Mouse (Mus musculus): ENCODE data around the gene Syt2. TPM values are rescaled to one million over a fixed set of nuclear protein-coding genes. Genes with fewer than 3 reads are reported as not detected.

The Syt2 gene
- total RNA-seq, 2 experiments from 2014 or later, result 22.2 to 23.6 TPM

DNA sequence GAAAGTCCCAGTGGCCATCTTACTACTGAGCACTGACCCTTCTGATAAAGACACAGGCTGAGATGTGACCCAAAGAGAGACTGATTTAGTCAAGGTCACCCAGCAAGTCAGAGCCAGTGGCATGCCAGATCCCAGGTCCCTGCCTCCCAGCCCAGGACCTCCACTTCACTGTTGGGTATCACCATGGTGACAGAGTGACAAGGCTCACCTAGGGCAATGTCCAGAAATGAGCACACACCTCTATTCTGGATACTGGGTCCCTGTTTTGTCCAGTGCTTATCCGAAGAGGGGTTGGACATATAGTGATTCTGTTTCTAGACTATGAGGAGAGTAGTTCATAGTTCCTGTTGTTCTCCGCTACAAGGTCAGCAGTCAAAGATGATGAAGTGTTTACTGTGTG is 56.8 kb downstream of the Syt2 start:
- no peak for DNase-seq (ENCODE audit: extremely low spot score in 1 of 2, low spot score in 1 of 2)

DNA sequence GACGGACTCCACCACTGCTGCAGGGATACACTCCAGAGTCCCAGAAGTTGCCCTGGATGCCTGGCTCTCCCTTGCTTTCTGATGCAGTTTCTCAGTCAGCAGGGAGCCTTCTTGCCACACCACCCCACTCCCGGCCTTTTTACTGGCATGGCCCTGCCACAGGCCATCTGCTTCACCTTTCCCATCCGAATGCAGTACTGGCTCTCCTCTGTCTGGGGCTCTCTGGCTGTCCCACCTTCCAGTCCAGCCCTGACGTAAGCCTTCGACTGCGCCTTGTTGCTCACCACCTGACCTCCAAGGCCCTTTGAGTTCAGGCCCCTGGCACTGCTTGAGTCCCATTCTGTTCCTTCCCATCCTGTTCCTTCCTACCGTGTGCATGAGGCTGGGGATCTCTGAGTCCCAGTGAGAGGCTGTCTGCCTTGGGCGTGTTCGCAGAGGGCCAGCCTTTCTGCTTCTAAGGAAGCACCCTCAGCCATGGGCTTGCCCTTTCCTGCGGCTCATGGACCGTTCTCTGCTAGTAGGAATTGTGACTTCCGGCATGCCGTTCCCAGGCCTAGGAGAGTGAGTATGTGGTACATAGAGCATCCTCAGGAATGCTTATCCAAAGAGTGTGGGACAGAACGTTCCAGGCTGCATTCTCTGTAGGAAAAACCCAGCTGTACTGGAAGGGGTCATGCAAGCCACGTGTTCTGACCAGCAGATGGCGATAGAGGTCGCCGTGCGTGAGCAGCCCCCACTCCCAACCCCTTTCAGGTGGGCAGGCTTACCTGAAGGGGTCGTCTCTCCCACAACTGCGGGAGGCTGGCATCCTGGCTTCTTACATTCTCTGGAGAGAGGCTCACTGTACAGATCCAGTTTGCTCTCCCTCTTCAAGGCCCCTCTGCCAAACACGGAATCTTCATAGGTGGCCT is 58.2 kb downstream of the Syt2 start:
- DNase-seq (ENCODE audit: extremely low spot score in 1 of 2, low spot score in 1 of 2), result peak in 1 of 2 experiments; percentile 61

DNA sequence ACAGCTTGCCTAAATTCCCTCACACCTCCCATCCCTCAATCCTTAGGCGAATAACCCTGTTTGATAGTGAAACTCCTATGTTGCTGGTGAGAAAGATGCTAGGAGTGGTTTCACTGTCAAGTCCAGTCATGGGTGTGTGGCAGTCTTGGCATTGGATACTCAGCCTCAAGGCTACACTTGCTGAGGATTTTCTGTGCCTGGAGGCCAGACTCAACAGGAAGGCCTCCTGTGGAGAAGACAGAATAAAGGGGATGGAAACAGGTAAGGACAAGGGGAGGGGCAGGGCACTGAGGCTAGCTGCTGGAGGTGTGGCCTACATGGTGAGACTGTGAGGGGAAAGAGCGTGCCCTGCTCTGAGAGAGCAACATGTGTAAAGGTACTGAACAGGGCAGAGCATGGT is 60.1 kb downstream of the Syt2 start:
- no peak for DNase-seq (ENCODE audit: extremely low spot score in 1 of 2, low spot score in 1 of 2)

DNA sequence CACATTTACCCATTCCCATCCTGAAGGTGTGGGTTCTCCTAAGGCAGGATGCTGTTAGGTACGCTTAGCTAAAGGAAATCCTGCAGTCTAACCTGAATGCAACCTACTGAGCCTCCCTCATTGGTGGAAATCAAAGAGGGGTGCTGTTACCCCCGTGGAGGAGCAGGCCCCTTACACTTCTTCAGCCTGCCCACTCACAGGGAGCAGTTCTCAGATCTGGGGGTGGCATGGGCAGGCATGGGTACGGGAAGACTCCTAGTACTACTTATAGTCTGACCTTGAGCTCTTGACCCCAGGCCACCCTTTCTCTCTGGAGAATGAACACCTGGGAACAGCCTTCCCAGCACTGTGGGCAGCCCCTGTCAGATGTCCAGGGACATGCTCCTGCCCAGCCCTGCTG is 61.0 kb downstream of the Syt2 start:
- no peak for DNase-seq (ENCODE audit: extremely low spot score in 1 of 2, low spot score in 1 of 2)

DNA sequence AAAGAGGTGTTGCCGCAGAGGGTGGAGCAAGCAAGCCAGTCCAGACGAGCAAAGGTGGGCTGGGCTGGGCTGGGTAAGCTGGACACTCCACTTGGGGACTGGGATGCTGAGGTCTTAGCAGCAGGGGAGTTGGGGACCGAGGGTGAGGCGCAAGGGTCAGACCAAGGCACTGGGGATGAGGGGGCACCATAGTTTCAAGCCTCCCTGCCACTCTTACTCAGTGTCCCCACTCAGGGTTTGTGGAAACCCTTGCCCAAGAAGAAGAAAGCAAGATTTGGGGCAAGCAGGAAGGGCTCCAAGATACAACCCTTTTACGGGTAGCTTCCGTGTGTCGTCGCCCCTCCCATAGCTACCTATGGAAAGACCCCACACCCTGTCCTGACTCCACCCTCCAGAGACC is 61.8 kb downstream of the Syt2 start:
- DNase-seq (ENCODE audit: extremely low spot score in 1 of 2, low spot score in 1 of 2), result no peak

DNA sequence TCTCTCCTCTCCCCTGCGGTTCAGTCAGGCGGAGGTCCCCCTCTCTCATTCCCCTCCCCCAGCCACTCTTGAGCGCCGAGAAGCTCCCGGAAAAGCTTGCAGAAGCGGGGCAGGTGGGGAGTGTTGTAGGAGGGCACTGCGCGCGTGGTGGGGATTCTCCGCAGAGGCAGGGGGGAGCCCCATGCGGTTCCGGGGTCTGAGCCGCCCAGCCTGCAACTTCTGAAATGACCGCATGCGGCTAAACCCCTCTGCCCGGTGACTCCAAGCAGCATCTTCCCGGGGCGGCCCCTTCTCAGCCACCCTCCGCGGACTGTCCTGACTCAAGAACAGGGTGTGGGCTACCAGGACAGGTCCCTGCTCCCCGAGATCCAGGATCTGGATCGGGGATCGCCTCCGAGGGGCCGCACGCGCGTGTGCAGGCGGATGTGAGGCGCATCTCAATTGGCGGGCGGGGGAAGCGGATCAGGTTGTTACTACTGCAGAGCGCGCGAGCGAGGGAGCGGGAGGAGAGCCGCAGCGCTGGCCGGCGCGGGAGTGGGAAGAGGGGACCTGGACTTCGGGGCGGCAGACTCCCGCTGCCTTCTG is 62.4 kb downstream of the Syt2 start:
- peak in 1 of 2 experiments; percentile 33 for DNase-seq (ENCODE audit: extremely low spot score in 1 of 2, low spot score in 1 of 2)

DNA sequence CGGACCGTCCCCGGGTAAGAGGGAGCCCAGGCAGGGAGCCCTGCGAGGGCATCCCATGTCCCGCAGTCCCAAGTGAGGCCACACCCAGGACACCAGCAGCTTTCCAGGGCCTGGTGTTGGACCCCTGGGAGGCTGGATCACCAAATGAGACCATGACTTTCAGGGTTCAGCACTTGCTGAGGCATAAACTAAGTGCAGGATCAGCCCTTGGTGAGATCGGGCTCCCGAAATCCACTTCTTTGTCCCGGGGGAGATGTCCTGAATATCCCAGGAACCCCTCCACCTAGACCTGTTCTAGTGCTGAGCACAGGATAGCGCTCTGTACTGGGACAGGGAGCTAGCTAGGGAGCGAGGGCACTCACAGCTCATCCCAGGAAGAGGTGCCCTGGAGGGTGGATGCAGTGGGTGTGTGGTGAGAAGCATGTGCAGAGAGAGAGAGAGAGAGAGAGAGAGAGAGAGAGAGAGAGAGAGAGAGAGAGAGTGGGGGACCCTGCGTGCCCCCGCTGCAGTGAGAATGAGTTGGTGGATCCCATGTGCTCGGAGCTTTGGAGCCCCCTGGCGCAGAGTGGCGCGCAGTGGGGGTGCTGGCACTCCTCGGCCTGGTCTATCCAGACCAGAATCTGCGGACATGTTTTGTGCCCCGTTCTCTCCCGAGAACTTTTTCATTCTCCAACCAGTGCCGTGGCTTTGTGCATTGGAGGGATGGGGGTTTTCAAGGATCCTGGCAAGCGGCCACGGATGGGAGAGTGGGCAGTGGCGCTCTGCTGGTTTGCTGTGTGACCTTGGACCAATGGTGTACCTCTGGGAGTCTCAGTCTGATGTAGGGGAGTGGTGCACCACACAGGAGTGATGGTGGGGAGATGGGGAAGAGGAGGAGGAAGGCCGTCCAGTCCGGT is 63.2 kb downstream of the Syt2 start:
- DNase-seq (ENCODE audit: extremely low spot score in 1 of 2, low spot score in 1 of 2), result no peak

DNA sequence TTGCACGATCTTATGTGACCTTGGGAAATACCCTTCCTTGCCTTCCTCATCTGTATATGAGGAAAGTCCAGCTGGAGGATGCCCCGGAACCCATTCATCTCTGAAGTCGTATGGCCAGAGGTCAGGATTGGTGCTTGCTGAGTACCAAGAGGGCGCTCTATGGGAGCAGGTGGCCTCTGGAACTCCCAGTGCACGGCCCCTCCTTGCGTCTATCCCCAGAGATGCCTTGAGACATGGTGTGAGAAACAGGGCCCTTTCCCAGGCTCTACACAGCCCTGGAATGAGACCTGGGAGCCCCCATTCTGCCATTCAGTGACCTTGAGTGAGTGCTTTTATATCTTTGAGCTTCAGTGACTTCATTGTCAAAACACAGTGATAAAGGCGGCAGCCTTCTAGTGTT is 64.6 kb downstream of the Syt2 start:
- no peak for DNase-seq (ENCODE audit: extremely low spot score in 1 of 2, low spot score in 1 of 2)

DNA sequence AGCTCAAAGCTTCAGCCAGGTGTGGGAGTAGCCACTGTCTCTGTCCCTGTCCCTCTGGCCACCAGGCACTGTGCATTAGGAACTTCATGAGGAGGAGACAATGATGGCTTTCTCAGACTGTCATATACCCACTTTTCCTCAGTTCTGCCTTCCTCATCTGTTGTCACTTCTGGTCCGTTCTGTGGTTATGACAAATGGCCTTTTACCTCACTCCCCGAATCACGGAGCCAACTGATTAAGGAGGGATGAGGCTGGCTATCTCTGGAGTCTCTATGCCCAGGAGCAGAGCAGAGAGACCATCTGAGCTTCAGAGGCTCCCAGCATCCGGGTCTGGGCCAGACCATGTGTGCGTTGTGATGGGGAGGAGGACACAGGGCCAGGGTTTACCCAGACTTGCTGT is 65.2 kb downstream of the Syt2 start:
- no peak for DNase-seq (ENCODE audit: extremely low spot score in 1 of 2, low spot score in 1 of 2)

DNA sequence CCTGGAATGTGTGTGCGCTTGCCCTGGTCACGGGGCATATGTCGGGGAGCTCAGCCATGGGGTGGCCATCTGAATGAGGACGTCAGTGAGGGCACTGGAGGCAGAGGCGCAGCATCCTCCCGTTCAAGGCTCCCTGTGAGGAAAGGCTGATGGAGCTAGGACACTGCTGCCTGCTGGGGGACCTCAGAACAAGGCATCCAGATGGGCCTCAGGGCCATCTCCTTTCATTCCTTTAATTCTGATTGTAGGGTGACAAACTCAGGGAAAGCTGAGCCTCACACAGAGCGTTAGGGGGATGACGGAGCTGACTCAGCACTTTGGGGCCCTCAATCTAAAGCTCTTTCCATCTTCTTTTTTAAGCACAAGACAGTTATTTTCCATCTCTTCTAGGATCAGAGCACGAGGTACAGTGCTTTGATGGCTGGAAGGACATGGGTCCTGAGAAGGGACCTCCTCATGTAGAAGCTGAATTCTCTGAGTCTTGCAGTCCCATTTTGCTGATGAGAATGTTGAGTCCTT is 66.4 kb downstream of the Syt2 start:
- DNase-seq (ENCODE audit: extremely low spot score in 1 of 2, low spot score in 1 of 2), result no peak

DNA sequence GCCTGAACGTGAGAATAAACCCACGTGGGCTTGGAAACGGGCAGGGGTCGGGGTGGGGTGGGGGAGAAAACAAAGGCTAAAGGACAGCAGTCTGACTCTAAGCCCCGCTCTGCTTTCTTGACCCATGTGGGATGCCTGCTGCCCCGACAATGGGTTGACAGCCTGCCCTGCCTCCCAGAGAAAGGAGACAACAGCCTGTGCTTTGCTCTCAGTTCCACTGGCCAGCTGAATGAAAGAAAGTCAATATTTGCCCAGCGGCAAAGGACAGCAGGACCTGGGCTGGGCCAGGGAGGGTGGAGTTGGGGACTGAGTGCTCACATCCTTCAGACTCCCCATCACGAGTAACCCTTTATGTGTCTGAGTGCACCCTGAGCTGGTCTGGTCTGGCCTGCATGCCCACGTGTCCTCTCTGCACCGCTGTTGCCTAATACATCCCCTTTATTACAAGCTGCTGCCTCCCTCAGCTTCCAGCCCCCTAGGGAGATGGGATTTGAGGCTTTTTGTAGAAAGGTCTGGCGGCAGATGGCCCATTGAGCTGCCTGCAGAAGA is 67.0 kb downstream of the Syt2 start:
- no peak for DNase-seq (ENCODE audit: extremely low spot score in 1 of 2, low spot score in 1 of 2)

DNA sequence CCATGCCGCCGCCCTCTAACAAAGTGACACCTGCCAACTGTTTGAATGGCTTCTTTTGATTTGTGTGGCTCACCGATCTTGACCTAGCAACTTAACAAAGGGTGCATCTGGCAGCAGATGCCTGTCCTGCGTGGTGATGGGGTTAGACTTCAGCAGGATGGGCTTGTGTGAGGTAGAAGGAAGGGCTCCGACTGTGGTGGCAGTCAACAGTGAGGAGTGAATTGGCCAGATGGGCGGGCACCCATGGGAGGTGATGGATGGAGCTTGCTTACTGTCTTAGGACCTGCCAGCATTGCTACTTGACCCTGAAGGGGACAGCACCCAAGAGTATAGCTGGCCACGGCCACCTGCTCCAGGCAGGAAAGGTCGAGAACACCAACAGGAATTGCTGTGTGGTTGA is 67.7 kb downstream of the Syt2 start:
- no peak for DNase-seq (ENCODE audit: extremely low spot score in 1 of 2, low spot score in 1 of 2)

DNA sequence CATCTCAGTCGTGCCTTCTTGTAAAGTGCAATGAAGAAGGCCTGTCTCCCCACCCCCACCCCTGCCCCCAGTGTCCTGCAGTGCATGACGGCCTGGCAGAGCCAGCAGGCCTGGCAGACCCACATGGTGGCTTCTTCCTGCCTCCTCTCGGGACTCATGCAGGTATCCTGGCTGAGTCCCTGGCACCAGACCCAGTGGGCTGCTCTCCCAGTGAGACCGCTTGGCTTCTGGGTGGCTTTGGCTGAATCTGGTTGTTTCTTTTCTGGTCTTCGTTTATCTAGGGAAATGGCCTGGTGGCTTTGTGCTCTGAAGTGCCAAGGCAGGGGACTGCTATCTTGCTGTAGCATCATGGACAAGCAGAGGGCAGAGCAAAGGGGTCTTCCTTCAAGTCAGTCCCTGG is 68.6 kb downstream of the Syt2 start:
- DNase-seq (ENCODE audit: extremely low spot score in 1 of 2, low spot score in 1 of 2), result no peak

DNA sequence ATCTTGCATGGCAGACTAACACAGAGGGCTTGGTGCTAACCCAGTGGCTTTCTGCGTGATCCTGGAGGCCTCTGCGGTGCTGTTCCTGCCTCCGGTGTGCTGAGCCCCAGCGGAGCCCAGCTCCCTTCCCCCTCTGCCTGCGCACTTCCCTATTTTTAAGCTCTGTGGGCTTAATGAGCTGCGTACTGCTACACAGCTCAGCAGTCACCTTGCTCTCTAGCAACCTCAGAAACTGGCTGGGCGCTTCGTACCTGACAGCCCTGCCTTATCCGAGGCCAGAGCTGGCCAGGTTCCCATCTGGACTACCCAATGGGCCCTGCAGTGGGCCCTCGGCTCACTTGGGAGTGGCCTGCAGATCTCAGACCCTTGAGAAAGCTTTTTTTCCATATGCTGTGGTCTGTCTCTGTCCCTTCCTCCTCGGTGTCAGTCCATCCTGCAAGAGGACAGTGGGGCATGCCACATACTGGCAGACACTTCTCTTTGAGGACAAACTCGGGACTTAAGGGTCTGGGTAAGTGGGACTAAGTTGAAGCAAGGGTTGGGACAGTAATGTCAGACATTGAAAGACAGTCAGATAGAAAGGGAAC is 73.3 kb downstream of the Syt2 start:
- no peak for DNase-seq (ENCODE audit: extremely low spot score in 1 of 2, low spot score in 1 of 2)

DNA sequence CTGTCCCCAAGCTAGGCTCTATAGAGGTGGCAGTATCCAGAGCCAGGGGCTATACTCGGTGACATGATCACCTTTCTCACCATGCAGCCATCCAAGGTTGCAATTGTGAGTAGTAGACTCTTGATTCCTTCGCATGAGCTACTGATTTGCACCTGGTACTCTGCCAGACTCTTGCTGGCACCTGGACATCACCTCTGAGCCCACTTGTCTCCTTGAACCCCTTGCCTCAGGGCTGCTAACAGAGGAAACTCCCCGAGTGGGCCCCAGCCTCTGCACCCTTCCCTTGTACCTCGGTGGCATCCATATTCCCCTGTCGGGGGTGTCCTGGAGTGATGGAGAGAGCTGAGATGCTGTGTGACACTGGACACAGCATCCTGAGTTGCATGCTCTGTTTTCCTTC is 75.0 kb downstream of the Syt2 start:
- DNase-seq (ENCODE audit: extremely low spot score in 1 of 2, low spot score in 1 of 2), result no peak

DNA sequence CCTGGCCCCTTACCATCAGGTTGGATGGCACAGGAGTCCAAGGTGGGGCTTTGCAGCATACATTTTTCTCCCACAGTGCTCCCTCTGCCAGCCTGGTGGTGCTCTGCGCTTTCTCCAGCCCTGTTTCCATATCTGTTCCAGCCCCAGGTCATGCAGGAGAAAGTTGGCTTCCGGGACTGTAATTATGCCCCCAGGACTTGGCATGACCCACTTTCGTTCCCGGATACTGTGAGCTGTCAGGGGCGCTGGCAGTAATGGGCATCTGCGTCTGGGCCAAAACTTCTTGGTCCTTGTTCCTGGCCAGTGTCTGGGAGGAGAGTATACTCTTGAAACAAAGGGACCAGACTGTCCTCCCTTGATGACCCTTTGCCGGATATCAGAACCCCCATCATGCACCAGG is 76.4 kb downstream of the Syt2 start:
- no peak for DNase-seq (ENCODE audit: extremely low spot score in 1 of 2, low spot score in 1 of 2)

DNA sequence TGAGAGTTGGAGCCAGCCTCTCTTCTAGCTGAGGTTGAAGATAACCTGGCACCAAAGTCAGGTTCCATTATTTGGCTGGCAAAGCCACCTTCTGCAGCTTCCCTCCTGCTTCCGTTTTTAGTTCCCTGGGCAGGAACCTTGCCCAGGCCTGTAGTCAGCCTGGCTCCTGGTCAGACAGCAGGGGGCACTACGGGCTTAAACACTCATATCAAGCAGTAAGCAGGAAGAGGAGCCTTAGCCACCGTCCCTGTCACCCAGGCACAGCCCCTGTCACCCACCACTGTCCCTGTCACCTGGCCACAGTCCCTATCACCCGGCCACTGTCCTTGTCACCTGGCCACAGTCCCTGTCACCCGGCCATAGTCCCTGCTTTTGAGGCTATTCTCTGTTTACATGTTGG is 78.8 kb downstream of the Syt2 start:
- peak in 1 of 2 experiments; percentile 42 for DNase-seq (ENCODE audit: extremely low spot score in 1 of 2, low spot score in 1 of 2)

DNA sequence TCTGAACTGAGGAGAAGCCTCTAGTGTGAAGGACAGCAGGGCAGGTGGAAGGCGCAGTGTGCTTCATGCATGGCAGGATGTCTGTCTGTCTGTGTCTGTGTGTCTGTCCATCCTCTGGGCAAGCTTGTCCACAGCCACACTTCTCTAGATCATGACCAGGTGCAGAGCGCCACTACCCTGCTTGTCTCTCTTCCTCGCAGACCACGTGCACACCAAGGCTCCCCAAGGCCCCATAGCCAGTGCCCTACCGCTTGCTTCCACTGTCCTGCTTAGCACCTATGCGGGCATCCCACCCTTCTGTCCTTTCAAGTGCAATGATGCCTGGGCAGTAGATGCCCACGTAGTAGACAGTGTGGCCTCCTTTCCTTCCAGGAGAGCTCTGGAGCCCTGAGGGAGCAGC is 80.0 kb downstream of the Syt2 start:
- no peak for DNase-seq (ENCODE audit: extremely low spot score in 1 of 2, low spot score in 1 of 2)

DNA sequence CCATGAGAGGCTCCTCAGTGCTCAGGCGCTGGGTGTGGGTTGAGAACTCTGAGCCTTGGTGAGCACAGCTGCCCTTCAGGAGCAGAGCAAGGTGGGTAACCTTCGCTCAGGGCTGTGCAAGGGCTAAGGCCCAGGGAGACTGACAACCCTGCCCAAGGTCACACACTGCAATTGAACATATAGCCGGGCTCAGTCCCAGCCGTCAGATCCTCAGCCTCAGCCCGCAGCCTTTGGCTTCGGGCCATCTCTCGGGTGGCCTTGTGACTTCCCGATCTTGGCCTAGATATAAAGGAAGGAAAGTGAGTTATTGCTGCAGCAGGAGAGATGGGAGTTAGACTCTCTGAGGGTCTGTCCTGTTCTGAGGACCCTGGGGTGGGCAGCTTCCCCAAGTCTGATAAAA is 80.8 kb downstream of the Syt2 start:
- DNase-seq (ENCODE audit: extremely low spot score in 1 of 2, low spot score in 1 of 2), result no peak

DNA sequence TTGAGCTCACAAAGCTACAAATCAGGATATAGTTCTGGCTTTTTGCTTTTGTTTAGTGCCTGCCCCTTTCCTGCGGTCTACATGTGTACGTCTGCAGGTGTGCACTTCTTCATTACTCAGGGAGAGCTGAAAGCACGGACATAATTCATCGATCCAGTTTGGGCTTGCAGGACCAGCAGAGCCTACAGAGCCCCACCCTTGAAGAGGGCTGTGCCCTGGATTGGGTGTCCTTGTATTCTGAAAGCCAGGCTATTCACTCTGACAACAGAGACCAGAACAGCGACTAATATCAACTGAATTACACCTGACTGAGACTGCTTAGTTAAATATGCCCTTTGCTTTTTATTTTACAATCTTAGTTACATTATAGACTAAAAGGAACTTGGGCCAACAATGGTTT is 87.2 kb downstream of the Syt2 start:
- no peak for DNase-seq (ENCODE audit: extremely low spot score in 1 of 2, low spot score in 1 of 2)

Data from layer of hippocampus, postnatal 25 days (tissue).